Mouse (Mus musculus) limb, embryonic 13.5 days (tissue): ENCODE measurements around the gene 5330417C22Rik. TPM values are rescaled to one million over a fixed set of nuclear protein-coding genes. Genes with fewer than 3 reads are reported as not detected.

Experiments used
- microRNA-seq: library from miRNA; unstranded; fragments of <30 nt; microRNA quantifications from one replicate; pipeline ENCODE4, GENCODE M21; 2016
- polyA plus RNA-seq: library from polyadenylated mRNA; unstranded; fragments of >200 nt; fragmentation: Nextera tagmentation; extraction: Ambion mirVana; gene quantifications from 2 replicates; pipeline ENCODE4 v1.2.1, GENCODE M21; 2015

5330417C22Rik gene
- polyA plus RNA-seq, 1 experiment from 2014 or later, result 1.0 TPM

Small RNAs within 50 kb of the gene (microRNA-seq; reads per million reads assigned to microRNA genes)
- not detected for gene Gm22860

Other genes with a start within 250 kb of the 5330417C22Rik start
- not detected in 2 replicates for gene Mybphl, start 171.6 kb downstream of the 5330417C22Rik start, polyA plus RNA-seq
- gene Psrc1, start 152.7 kb downstream of the 5330417C22Rik start, polyA plus RNA-seq, result 62.7 and 63.1 TPM in 2 replicates
- 5.5 and 7.3 TPM in 2 replicates for gene Celsr2, start 121.0 kb downstream of the 5330417C22Rik start, polyA plus RNA-seq
- 114 and 122 TPM in 2 replicates for gene Sars, start 91.3 kb downstream of the 5330417C22Rik start, polyA plus RNA-seq
- gene 1700013F07Rik, start 2.4 kb downstream of the 5330417C22Rik start, polyA plus RNA-seq, result not detected in 2 replicates
- gene Tmem167b, start 25.9 kb upstream of the 5330417C22Rik start, polyA plus RNA-seq, result 46.4 and 47.8 TPM in 2 replicates
- 42.1 and 42.3 TPM in 2 replicates for gene Taf13, start 35.2 kb upstream of the 5330417C22Rik start, polyA plus RNA-seq
- 12.4 and 12.6 TPM in 2 replicates for gene Wdr47, start 54.7 kb upstream of the 5330417C22Rik start, polyA plus RNA-seq
- 88.4 and 91.0 TPM in 2 replicates for gene Clcc1, start 117.4 kb upstream of the 5330417C22Rik start, polyA plus RNA-seq
- gene Gpsm2, start 185.8 kb upstream of the 5330417C22Rik start, polyA plus RNA-seq, result 96.7 and 103 TPM in 2 replicates
- gene Aknad1, start 203.1 kb upstream of the 5330417C22Rik start, polyA plus RNA-seq, result 1.8 TPM in 2 replicates